Mouse (Mus musculus): ENCODE measurements around the gene Hsd11b1. TPM values are rescaled to one million over a fixed set of nuclear protein-coding genes. Genes with fewer than 3 reads are reported as not detected.

Hsd11b1 gene
- polyA plus RNA-seq (2014; fragmentation: Nextera tagmentation; extraction: Ambion mirVana) = 0.36 and 0.87 TPM in 2 replicates

DNA sequence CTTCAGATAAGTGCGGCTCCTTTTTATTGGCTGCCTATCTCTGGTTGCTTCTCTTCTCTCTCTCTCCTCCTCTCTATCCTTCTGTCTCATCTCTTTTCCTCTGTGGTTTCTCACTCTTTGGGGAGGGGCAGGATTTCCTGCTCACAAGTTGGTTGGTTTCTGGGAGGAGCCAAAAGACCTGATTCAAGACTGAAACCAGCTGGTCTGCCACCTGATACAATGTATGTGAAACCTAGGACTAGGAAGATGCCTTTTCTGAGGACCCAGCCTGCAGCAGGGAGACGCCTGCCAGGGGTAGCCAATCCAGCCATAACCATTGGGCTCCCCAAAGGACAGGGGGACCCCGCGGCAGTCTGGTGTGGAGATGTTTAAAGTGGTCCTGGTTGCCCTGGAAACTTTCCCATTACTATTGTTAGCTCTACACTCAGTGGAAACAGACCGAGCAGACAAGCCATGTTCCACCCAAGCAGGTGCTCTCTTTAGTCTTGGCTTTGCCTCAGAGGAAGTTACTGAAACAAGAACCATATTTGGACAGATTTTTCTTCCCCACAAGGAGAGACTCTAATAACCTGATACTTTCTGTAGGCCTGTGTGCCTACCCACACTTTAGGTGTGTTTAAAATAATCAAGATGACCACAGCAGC is at the start of gene Hsd11b1:
Hsd11b1 (minus strand) TSS at position 121 of the 644 bp plus-strand sequence.
- Histone ChIP-seq H3K4me3 (ENCODE audit: low read depth, low read length) (no peak within 1 kb of the TSS), H3K4me1 (replicated peaks; ENCODE audit: control insufficient read depth, insufficient read depth, low read length) (0 out of 2 replicates have a peak, but pooled peaks cover 12% of the 10 kb centered on the region), H3K27me3 (replicated peaks; ENCODE audit: control insufficient read depth, insufficient read depth, low read length) (no peaks in the 10 kb centered on the region), H3K27ac (ENCODE audit: low read depth) (no peak within 1 kb of the TSS), H3K9me3 (ENCODE audit: control insufficient read depth, low read length) (no peaks in the 10 kb centered on the region), H3K36me3 (ENCODE audit: control insufficient read depth, insufficient read depth, low read length) (no peaks in the 10 kb centered on the region), H3K9ac (ENCODE audit: low read length) (no peak within 1 kb of the TSS), H3K4me2 (ENCODE audit: low read length) (no peak within 1 kb of the TSS)
- ATAC-seq (replicated peaks; ENCODE audit: low FRiP score, low TSS enrichment, low read depth) = no peak
- whole genome bisulfite sequencing = 65% methylated on average over 5 of the region's 5 CpGs
- no peak for DNase-seq (ENCODE audit: low spot score)

DNA sequence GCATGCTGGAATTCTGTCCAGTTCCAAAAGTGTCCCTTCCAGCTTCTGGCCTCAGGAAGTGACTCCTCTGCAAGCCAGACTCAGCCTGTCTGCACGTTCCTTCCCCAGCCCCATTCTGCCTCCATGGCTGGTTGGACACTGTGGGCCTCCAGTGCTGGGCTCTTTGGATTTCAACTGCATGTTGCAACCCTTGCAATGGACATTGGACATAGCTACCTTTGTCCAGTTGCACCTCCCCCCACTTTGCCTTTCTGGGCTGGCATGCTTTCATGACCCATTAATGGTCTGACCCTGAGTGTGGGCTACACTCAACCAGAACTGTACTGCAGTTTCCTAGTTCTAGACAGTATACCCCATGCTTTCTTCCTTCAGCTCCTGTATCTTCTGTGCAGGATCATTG is 47.7 kb upstream of the Hsd11b1 start:
- H3K4me3 ChIP-seq (ENCODE audit: low read depth, low read length) = no peak overlapping the region
- no peak for ATAC-seq (replicated peaks; ENCODE audit: low FRiP score, low TSS enrichment, low read depth)
- DNase-seq (ENCODE audit: low spot score) = no peak
- H3K9me3 ChIP-seq (ENCODE audit: control insufficient read depth, low read length) = no peaks in the 10 kb centered on the region
- no peak overlapping the region for H3K9ac ChIP-seq (ENCODE audit: low read length)
- H3K27me3 ChIP-seq (replicated peaks; ENCODE audit: control insufficient read depth, insufficient read depth, low read length) = no peaks in the 10 kb centered on the region
- peaks cover 11% of the 10 kb centered on the region; the same call in 1 of the 2 replicates for H3K4me1 ChIP-seq (replicated peaks; ENCODE audit: control insufficient read depth, insufficient read depth, low read length)
- no peak overlapping the region for H3K4me2 ChIP-seq (ENCODE audit: low read length)
- H3K36me3 ChIP-seq (ENCODE audit: control insufficient read depth, insufficient read depth, low read length) = no peaks in the 10 kb centered on the region
- no peak overlapping the region for H3K27ac ChIP-seq (ENCODE audit: low read depth)
- 85% methylated on average over 1 of the region's 1 CpGs for WGBS

DNA sequence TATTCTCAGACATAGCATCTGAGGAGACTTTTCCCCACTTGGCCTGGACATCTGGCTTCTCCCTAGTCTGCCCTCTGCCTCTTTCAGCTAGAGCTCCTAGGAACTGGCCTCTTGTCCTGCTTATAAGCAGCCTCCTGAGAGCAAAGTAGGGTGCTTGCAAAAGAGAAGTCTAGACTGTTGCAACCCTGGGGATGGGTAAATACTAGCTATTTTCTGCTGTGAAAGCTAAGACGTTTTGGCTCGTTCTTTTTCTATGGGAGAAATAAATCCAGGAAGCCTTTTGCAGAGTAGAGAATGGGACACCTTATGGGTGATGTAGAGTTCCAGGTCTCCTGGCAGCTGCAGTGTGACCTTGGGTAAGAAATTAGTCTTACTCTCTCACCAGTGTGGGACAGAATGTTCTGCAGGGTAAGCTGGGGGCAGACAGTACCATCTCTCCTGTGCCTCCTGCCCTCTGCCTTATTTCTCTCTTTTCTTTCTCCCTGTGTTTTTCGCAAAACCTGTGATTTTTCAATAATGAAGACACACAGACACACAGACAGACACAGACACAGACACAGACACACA is 46.7 kb upstream of the Hsd11b1 start:
- peaks cover 3% of the 10 kb centered on the region; the same call in 1 of the 2 replicates for H3K4me1 ChIP-seq (replicated peaks; ENCODE audit: control insufficient read depth, insufficient read depth, low read length)
- no peaks in the 10 kb centered on the region for H3K9me3 ChIP-seq (ENCODE audit: control insufficient read depth, low read length)
- H3K36me3 ChIP-seq (ENCODE audit: control insufficient read depth, insufficient read depth, low read length) = no peaks in the 10 kb centered on the region
- H3K27ac ChIP-seq (ENCODE audit: low read depth) = no peak overlapping the region
- DNase-seq (ENCODE audit: low spot score) (no peak), ATAC-seq (replicated peaks; ENCODE audit: low FRiP score, low TSS enrichment, low read depth) (no peak)
- H3K9ac ChIP-seq (ENCODE audit: low read length) = no peak overlapping the region
- H3K4me2 ChIP-seq (ENCODE audit: low read length) = no peak overlapping the region
- WGBS = 85% methylated on average over 3 of the region's 3 CpGs
- no peaks in the 10 kb centered on the region for H3K27me3 ChIP-seq (replicated peaks; ENCODE audit: control insufficient read depth, insufficient read depth, low read length)
- H3K4me3 ChIP-seq (ENCODE audit: low read depth, low read length) = no peak overlapping the region

DNA sequence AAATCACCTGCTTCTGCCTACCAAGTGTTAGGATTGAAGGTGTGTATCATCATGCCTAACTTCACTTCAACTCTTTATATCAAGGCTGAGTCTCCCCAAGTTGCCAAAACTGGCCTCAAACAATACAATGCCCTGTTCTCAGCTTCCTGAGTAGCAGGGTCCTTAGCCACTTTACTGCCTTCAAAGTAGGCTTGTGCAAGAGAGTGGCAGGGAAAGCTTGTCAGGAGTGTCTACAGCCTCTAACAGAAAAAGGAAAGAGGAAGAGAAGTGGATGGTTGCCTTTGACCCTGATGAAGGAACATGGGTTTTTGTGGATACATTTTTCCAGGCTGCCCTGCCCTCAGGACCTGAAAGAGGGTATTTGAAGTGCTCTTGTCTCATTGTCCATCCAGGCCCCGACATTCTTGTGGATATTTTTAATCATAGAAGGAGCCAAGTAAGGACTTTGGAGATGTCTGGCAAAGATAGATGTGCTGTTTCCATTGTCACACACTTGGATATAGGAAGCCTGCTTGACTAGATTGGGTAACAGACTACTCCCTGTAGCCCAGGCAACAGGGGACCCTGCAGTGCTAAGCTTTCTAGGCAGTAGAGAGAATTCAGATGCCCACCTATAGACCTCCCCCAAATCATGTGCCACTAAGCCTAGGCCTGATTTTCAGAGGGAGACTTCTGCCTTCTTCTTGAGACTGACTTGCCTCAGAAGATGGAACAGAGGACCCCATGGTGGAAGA is 46.1 kb upstream of the Hsd11b1 start:
- Histone ChIP-seq H3K4me1 (replicated peaks; ENCODE audit: control insufficient read depth, insufficient read depth, low read length) (no peaks in the 10 kb centered on the region; the same call in 1 of the 2 replicates), H3K36me3 (ENCODE audit: control insufficient read depth, insufficient read depth, low read length) (no peaks in the 10 kb centered on the region), H3K9ac (ENCODE audit: low read length) (no peak overlapping the region), H3K4me3 (ENCODE audit: low read depth, low read length) (no peak overlapping the region), H3K27ac (ENCODE audit: low read depth) (no peak overlapping the region), H3K4me2 (ENCODE audit: low read length) (no peak overlapping the region), H3K9me3 (ENCODE audit: control insufficient read depth, low read length) (no peaks in the 10 kb centered on the region), H3K27me3 (replicated peaks; ENCODE audit: control insufficient read depth, insufficient read depth, low read length) (no peaks in the 10 kb centered on the region)
- ATAC-seq (replicated peaks; ENCODE audit: low FRiP score, low TSS enrichment, low read depth) = no peak
- DNase-seq (ENCODE audit: low spot score) = no peak
- 73% methylated on average over 1 of the region's 1 CpGs for WGBS

DNA sequence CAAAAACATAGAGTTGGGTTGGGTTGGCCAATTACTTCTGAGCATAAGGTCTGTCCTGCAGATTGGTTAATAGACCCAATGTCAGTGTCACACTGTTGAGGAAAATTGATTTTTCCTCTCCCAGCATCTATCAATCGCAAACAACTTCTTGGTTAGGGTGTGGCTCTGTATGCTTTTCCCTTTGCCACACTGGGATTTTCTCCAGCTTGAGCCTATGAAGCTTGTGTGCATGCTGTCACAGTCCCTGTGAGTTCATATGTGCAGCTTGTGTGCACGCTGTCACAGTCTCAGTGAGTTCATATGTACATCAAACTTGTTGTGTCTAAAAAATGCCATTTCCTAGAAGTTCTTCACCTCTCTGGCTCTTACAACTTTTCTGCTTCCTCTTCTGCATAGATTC is 43.0 kb upstream of the Hsd11b1 start:
- no peak overlapping the region for H3K9ac ChIP-seq (ENCODE audit: low read length)
- H3K9me3 ChIP-seq (ENCODE audit: control insufficient read depth, low read length) = no peaks in the 10 kb centered on the region
- H3K4me3 ChIP-seq (ENCODE audit: low read depth, low read length) = no peak overlapping the region
- no peak overlapping the region for H3K27ac ChIP-seq (ENCODE audit: low read depth)
- H3K27me3 ChIP-seq (replicated peaks; ENCODE audit: control insufficient read depth, insufficient read depth, low read length) = no peaks in the 10 kb centered on the region
- ATAC-seq (replicated peaks; ENCODE audit: low FRiP score, low TSS enrichment, low read depth) = no peak
- H3K36me3 ChIP-seq (ENCODE audit: control insufficient read depth, insufficient read depth, low read length) = no peaks in the 10 kb centered on the region
- peaks cover 6% of the 10 kb centered on the region; the same call in 1 of the 2 replicates for H3K4me1 ChIP-seq (replicated peaks; ENCODE audit: control insufficient read depth, insufficient read depth, low read length)
- no peak overlapping the region for H3K4me2 ChIP-seq (ENCODE audit: low read length)
- WGBS = 88% methylated on average over 2 of the region's 2 CpGs
- DNase-seq (ENCODE audit: low spot score) = no peak

DNA sequence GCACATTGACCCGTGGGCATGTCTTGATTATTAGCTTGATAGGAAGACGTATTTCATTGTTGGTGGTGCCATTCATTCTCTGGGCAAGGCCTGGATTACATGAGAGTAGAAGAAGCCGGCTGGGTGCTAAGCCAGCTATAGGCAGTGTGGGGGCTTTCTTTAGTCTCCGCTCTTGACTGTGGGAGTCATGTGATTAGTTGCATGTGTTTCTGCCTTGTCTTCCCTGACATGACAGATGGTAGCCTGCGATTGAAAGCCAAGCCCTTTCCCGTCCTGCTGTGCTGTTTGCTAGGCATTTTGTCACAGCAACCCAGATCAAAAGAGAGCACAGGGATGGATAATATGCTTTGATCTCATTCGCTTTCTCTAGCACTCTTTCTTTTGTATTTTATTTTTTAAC is 41.5 kb upstream of the Hsd11b1 start:
- Histone ChIP-seq H3K27me3 (replicated peaks; ENCODE audit: control insufficient read depth, insufficient read depth, low read length) (no peaks in the 10 kb centered on the region), H3K27ac (ENCODE audit: low read depth) (no peak overlapping the region), H3K9me3 (ENCODE audit: control insufficient read depth, low read length) (no peaks in the 10 kb centered on the region), H3K4me2 (ENCODE audit: low read length) (no peak overlapping the region), H3K4me1 (replicated peaks; ENCODE audit: control insufficient read depth, insufficient read depth, low read length) (peaks cover 11% of the 10 kb centered on the region; the same call in 1 of the 2 replicates), H3K4me3 (ENCODE audit: low read depth, low read length) (no peak overlapping the region), H3K36me3 (ENCODE audit: control insufficient read depth, insufficient read depth, low read length) (no peaks in the 10 kb centered on the region), H3K9ac (ENCODE audit: low read length) (no peak overlapping the region)
- 43% methylated on average over 7 of the region's 7 CpGs for WGBS
- DNase-seq (ENCODE audit: low spot score) (no peak), ATAC-seq (replicated peaks; ENCODE audit: low FRiP score, low TSS enrichment, low read depth) (no peak)

DNA sequence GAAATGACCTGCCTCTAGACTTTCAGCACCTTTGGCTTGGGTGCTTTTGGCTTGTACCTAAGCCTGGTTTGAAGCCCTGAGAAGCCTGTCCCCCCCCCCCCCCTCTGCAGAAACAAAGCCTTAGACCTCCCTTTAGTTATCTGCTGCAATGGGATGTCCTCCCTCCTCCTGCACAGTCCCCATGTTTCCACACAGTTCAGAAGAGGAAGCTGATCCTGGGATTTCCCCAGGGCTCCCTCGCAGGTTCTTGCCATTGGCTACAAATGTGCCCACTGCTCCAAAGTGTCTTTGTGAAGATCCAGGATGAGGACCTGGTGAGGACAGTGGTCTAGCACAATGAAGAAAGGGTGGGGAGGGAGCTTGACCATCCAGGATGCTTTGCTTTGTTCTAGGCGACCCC is 39.2 kb upstream of the Hsd11b1 start:
- Histone ChIP-seq H3K9me3 (ENCODE audit: control insufficient read depth, low read length) (no peaks in the 10 kb centered on the region), H3K4me1 (replicated peaks; ENCODE audit: control insufficient read depth, insufficient read depth, low read length) (peaks cover 11% of the 10 kb centered on the region; the same call in 1 of the 2 replicates), H3K27me3 (replicated peaks; ENCODE audit: control insufficient read depth, insufficient read depth, low read length) (no peaks in the 10 kb centered on the region), H3K4me3 (ENCODE audit: low read depth, low read length) (no peak overlapping the region), H3K9ac (ENCODE audit: low read length) (no peak overlapping the region), H3K27ac (ENCODE audit: low read depth) (no peak overlapping the region), H3K4me2 (ENCODE audit: low read length) (no peak overlapping the region), H3K36me3 (ENCODE audit: control insufficient read depth, insufficient read depth, low read length) (no peaks in the 10 kb centered on the region)
- no peak for DNase-seq (ENCODE audit: low spot score)
- 64% methylated on average over 2 of the region's 2 CpGs for WGBS
- no peak for ATAC-seq (replicated peaks; ENCODE audit: low FRiP score, low TSS enrichment, low read depth)

DNA sequence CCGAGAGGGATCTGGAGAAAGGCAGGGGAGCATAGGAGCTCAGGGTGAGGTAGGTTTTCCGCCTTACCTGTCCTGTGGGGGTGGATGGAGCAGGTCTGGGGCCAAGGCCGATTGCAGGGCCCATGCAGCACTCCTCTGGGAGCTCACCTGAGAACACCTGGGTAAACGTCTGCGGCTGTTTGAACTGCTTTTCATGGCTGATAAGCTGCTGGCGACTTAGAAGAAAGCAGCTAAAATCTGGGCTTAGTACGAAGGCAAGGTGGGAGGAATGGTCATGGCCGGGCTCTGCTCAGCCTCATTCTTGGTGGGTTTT is 38.2 kb upstream of the Hsd11b1 start:
- Histone ChIP-seq H3K36me3 (ENCODE audit: control insufficient read depth, insufficient read depth, low read length) (no peaks in the 10 kb centered on the region), H3K9me3 (ENCODE audit: control insufficient read depth, low read length) (no peaks in the 10 kb centered on the region), H3K27ac (ENCODE audit: low read depth) (no peak overlapping the region), H3K4me3 (ENCODE audit: low read depth, low read length) (no peak overlapping the region), H3K27me3 (replicated peaks; ENCODE audit: control insufficient read depth, insufficient read depth, low read length) (no peaks in the 10 kb centered on the region), H3K9ac (ENCODE audit: low read length) (no peak overlapping the region), H3K4me1 (replicated peaks; ENCODE audit: control insufficient read depth, insufficient read depth, low read length) (peaks cover 11% of the 10 kb centered on the region; the same call in 1 of the 2 replicates), H3K4me2 (ENCODE audit: low read length) (peak overlapping the region; percentile 33)
- DNase-seq (ENCODE audit: low spot score) (no peak), ATAC-seq (replicated peaks; ENCODE audit: low FRiP score, low TSS enrichment, low read depth) (peak; percentile 79; the same call in 1 of the 2 replicates)
- WGBS = 46% methylated on average over 8 of the region's 8 CpGs
